Mouse (Mus musculus) ovary, postnatal 36 days (tissue): ENCODE measurements around the gene Slc27a3.
"Not testable (repeated sequence)": the region's sequence is repeated elsewhere in the genome, so short reads cannot be mapped to it uniquely, and the experiment has no call there.

Source experiments
- DNase-seq: peaks from one replicate; pipeline ENCODE4 v3.0.0; 2022; ENCODE audit warnings: low spot score, mixed read lengths

Gene Slc27a3

GRCm38 (mm10) chr3:90391004-90391403 lies 1.3 kb upstream of the Slc27a3 start:
- no peak for DNase-seq

DNA sequence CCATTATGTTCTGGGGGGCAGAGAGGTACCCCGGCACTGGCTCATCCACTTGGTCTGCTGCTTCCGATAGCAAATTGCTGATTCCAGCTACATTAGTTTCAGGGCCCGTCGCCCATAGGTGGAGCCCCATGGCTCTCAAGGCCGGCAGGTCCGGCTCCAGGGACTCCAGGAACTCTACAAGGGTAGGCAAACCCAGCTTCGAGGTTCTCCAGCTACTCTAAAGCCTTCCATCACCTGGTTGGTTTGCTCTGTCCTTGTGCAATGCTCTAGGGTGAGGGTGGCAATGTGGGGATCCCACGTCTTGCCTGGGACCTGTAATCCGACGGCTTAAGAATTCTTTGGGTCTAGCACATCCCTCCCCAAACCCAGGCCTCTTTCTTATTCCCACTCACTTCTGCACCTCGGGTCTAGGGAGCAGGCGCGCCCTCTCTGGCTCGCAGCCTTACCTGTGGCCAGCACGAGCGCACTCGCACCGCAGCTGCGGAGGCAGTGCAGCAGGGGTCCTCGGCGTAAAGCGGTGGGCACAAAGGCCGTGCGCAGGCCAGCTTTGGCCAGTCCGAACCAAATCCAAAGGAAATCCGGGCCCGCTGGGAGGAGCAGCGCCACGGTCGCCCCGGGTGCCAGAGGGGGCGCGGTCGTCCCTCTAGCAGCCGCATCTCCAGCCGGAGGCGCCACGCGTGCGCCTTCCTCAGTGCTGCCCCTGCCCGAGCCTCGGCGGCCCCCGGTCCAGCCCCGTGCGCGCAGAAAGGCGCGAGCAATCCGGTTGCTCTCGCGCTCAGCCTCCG lies 820 bp downstream of the Slc27a3 start:
- peak; percentile 26 for DNase-seq

- no peak for DNase-seq
Measured at GRCm38 (mm10) chr3:90388192-90388591, 1.5 kb downstream of the Slc27a3 start.

DNA sequence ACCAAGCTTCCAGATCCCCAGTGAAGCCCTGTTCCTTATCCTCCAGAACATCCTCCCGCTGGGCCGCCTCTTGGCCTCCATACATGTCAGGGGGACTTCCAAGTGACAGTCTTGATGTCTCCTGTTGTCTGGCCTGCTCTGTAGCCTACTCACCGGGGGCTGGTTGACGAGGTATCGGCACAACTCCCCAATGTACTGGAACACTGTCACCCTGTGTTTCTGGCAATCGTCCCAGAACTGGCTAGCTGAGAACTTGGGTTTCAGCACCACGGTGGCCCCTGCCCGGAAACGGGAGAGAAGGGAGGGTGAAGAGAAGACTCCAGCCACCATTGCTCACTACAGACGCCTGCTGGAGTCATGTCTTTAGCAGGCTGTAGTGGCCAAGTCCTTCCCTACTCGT lies 2.3 kb downstream of the Slc27a3 start:
- DNase-seq: no peak

DNA sequence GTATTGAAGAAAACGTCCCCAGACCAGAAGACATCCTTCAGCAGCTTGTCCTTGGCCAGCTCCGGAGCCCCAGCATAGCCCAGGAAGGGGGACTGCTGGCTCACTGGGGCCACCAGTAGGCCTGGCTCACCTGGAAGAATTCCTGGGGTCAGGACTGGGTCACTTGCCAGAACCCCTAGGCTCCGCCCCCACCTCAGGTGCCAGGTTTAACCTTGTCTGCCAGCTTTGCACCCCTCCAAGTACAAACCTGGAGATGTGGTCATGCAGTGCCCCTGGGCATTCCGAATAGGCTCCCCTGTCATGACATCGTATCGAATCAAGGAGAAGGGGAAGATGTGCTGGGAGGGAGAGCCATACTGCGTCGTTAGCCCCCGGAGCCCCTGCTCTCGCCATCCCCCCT lies 2.9 kb downstream of the Slc27a3 start:
- DNase-seq: no peak

- DNase-seq: no peak
Measured at GRCm38 (mm10) chr3:90384851-90385375, 4.8 kb downstream of the Slc27a3 start.

DNA sequence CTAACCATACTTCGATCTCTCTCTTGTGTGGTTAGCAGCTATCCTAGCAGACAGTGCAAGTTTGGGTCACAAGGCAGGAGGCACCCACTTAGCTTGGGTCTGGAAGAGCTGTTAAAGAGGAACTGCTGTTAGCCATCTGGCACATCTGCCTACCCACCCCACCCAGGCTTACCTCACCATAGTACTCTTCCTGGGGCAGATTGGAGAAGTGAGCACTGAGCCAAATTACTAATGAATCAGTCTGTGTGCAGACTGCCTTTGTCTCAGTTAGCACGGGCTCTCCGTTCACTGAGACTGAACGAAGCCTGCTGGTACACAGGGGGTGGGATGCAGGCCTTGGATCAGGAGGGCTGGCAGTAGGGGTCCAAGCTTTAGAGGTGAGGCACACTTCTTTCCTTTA lies 6.0 kb downstream of the Slc27a3 start:
- no peak for DNase-seq

GRCm38 (mm10) chr3:90381727-90382126 lies 8.0 kb downstream of the Slc27a3 start:
- peak; percentile 67 for DNase-seq

- no peak for DNase-seq
Measured at GRCm38 (mm10) chr3:90378496-90378895, 11.2 kb downstream of the Slc27a3 start.

GRCm38 (mm10) chr3:90376247-90376585 lies 13.5 kb downstream of the Slc27a3 start:
- DNase-seq: no peak

- no peak for DNase-seq
Measured at GRCm38 (mm10) chr3:90375562-90376246, 14.0 kb downstream of the Slc27a3 start.

DNA sequence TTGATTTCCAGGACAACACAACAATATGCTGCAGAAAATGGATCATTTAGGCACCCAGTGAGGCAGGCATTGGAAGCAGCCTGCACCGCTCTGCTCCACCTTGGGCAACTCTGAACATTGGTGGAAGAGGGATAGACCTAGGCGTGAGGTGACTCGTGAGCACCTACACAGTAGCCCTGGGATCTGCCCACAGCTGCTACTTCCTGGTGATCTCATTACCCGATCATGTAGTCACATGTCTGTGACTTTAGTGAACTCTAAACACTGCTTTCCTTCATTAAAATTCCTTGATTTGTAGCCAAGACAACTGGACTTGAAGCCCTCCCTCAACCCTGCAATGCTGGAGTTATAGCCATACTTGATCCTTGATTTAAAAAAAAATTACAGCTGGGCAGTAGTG lies 15.4 kb downstream of the Slc27a3 start:
- DNase-seq: no peak

GRCm38 (mm10) chr3:90373432-90374028 lies 16.2 kb downstream of the Slc27a3 start:
- DNase-seq: peak; percentile 48

DNA sequence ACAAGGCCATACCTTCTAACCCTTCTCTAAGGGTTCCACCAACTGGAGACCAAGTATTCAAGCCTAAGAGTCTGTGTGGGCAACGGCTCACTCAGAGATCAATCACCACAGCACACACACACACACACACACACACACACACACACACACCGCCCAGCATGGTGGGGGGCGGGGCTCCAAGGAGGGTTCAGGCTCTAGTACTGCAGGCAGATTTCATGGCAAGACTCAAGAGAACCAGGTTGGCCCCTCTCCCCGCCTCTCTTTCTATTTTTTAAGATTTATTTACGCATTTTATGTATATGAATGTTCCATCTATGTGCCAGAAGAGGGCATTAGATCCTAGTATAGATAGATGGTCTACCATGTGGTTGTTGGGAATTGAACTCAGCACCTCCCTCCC lies 16.9 kb downstream of the Slc27a3 start:
- DNase-seq: no peak

DNA sequence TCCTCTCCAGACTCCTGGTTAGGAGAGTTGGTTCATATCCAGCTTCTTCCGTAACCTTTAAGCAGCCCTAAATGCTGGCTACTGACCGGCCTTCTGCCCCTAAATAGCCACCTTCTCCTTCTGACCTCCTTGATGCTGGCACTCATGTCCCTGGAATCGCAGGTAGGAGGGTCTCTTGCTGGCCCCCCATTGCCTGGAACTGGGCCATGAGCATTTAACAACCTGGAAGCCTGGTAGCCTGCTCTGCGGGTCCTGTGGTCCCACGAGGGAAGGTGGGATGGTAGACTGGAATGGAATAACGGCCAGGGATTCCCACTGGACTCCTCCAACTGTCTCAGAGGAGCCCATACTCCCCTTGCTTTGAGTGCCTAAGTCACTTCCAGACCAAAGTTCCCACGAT lies 17.9 kb downstream of the Slc27a3 start:
- no peak for DNase-seq

GRCm38 (mm10) chr3:90369041-90369440 lies 20.7 kb downstream of the Slc27a3 start:
- no peak for DNase-seq

DNA sequence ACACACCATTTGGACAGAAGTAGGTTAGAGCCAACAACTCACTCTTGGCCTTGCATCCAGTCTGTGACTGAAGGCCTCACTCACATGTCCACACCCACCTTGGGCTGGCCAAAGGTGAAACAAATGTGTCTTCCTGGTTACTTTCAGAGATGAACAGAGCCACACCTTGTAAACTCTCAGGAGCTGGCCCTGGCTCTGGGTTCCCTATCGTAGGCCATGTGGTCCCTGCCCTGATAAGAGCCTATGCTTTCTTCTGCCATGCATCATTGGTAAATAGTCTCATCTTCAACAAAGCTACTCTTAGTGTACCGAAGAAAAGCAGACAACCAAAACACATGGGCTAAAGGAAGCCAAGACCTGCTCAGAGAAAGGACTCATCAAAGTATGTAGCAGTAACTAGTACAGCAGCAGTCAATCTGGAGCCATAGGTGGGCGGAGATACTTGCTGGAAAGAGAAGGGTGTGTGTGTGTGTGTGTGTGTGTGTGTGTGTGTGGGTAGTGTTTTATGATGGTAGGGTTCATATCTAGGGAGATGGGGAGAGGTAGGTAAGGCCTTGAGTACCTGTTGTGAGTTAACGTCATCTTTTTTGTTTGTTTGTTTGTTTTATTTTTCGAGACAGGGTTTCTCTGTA lies 22.6 kb downstream of the Slc27a3 start:
- no peak for DNase-seq

DNA sequence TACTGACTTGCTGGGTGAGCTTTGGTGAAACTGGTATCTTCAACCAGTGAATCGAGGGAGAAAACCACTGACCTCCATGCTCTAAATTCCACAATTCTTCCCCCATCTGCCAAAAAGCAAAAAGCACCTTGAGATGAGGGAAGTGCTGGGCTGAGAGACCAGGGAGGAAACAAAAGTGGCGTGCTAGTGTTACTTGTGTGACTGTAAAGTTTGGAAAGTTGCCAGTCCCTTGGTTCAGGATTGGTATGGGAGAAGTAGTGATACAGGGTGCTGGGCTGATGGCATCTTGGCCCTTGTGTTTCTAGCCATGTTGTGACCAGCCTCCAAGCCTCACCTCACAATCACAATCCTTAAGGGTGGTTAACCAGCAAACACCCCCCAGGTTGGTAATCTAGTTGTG lies 27.4 kb downstream of the Slc27a3 start:
- DNase-seq: no peak

DNA sequence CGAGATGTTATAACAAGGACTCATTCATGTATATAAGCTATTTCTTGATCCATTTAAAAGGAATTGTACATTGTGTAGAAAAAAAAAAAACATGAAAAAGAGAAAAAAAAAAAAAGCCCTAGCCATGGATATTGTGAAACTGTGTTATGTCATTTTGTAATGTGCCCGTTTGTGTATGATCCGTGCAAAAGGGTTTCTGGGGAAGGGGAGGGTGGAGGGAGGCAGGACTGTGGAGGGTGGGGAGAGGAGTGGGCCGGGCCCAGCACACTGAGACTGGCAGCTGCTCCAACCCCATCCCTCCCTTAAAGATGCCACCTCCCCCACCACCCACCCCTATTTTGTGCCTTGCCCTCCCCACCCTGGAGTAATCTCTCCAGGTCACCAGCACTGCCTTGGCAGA lies 28.3 kb downstream of the Slc27a3 start:
- DNase-seq: no peak

DNA sequence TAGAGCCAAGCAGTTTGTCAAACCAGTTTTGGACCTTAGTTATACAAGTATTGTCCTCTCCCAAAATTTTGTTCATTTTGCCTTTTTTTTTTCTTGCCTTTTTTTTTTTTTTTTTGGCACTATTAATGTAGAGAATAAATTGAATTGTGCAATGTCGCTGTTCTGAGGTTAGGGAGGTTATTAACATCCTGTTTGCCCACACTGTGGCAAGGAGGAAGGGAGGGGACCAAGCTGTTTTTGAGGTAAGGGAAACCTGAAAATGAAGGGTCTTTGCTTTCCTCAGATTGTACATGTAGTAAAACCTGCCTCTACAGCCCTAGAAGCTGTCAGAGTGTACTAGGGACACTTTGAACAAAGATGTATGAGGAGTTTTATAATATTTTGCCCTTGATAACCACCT lies 30.5 kb downstream of the Slc27a3 start:
- no peak for DNase-seq

GRCm38 (mm10) chr3:90357959-90358358 lies 31.8 kb downstream of the Slc27a3 start:
- DNase-seq: no peak

DNA sequence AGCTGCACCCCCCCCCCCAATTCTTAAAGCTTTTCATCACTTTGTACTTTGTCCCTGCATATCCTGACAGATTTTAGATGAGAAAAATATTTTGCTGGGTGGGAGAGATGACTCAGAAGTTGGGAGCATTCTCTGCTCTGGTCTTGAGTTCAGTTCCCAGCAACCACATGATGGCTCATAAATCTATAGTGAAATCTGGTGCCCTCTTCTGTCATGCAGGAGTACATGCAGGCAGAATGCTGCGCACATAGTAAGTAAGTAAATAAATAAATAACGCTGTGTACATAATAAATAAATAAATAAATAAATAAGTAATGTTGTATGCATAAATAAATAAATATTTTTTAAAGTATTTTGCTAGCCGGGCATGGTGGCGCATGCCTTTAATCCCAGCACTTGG lies 41.9 kb downstream of the Slc27a3 start:
- DNase-seq: no peak

GRCm38 (mm10) chr3:90342853-90343252 lies 46.9 kb downstream of the Slc27a3 start:
- not testable (repeated sequence) for DNase-seq
